Mouse (Mus musculus): ENCODE data around the gene Foxo1. TPM values are rescaled to one million over a fixed set of nuclear protein-coding genes. Genes with fewer than 3 reads are reported as not detected.
A peak's percentile ranks its signal among the peaks of the same experiment; 100 is the strongest.

Gene Foxo1
- total RNA-seq, 2 experiments from 2014 or later: 10.1 to 32.8 TPM

DNA sequence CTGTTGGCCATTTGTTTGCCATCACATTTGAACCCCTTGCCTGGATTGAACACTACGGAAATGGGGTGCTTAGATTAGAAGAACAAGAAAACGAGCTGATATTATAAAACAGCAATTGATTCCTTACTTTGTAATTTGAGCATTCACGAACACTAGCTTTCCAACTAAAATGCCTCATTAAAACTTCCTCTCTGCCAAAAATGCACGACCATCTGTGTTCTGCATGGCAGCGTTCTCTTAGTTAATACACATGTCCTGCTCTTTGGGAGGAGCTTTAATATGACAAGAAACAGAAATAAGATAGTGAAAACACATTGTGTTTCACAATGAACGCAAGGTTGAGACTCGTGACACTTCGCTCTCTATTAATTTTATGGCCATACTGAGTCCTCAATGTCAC lies 3.8 kb upstream of the Foxo1 start:
- no peak for DNase-seq
- intact Hi-C loops (cut with DNase I; ENCODE audit: low total_unique reads): loop anchor here (5.0 kb wide), 1 partner anchor 493 kb away; no protein-coding TSS in a partner anchor

- intact Hi-C loops (cut with DNase I; ENCODE audit: low total_unique reads): no loop called here
- DNase-seq: peak; percentile 32
Observed at GRCm38 (mm10) chr3:52266606-52267160, 1.5 kb upstream of the Foxo1 start.

DNA sequence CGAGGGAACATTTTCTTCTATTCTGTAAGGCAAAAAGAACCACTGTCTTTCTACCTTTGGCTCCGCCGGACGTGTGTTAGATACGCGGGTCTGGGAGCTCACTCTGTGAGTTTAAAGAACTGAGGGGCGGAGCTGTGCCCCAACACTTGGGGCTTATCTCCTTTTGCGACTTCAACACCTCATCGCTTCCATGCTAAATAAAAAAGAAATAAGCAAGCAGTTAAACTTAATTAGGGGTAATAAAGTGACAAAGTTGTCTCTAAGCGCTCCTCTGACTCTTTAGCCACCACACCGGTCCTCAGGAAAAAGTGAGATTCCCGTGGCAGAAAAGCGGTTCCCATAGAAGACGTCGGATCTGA lies 864 bp upstream of the Foxo1 start:
- no peak for DNase-seq
- intact Hi-C loops (cut with DNase I; ENCODE audit: low total_unique reads): no loop called here

DNA sequence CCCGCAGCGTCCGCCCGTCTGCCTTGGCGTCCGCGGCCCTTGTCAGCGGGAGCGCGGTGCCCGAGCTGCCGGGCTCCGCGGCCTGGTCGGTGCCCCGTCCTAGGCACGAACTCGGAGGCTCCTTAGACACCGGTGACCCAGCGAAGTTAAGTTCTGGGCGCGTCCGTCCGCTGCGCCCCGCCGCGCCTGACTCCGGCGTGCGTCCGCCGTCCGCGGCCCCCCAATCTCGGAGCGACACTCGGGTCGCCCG lies 276 bp downstream of the Foxo1 start:
- no peak for DNase-seq
- intact Hi-C loops (cut with DNase I; ENCODE audit: low total_unique reads): no loop called here

DNA sequence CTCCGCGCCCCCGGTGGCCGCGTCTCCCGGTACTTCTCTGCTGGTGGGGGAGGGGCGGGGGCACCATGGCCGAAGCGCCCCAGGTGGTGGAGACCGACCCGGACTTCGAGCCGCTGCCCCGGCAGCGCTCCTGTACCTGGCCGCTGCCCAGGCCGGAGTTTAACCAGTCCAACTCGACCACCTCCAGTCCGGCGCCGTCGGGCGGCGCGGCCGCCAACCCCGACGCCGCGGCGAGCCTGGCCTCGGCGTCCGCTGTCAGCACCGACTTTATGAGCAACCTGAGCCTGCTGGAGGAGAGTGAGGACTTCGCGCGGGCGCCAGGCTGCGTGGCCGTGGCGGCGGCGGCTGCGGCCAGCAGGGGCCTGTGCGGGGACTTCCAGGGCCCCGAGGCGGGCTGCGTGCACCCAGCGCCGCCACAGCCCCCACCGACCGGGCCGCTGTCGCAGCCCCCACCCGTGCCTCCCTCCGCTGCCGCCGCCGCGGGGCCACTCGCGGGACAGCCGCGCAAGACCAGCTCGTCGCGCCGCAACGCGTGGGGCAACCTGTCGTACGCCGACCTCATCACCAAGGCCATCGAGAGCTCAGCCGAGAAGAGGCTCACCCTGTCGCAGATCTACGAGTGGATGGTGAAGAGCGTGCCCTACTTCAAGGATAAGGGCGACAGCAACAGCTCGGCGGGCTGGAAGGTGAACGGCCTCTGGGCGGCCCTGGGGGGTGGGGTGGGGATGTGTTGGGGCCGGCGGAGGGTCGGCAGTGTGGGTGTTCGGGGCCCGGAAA lies 789 bp downstream of the Foxo1 start:
- peak; percentile 57 for DNase-seq
- intact Hi-C loops (cut with DNase I; ENCODE audit: low total_unique reads): no loop called here

DNA sequence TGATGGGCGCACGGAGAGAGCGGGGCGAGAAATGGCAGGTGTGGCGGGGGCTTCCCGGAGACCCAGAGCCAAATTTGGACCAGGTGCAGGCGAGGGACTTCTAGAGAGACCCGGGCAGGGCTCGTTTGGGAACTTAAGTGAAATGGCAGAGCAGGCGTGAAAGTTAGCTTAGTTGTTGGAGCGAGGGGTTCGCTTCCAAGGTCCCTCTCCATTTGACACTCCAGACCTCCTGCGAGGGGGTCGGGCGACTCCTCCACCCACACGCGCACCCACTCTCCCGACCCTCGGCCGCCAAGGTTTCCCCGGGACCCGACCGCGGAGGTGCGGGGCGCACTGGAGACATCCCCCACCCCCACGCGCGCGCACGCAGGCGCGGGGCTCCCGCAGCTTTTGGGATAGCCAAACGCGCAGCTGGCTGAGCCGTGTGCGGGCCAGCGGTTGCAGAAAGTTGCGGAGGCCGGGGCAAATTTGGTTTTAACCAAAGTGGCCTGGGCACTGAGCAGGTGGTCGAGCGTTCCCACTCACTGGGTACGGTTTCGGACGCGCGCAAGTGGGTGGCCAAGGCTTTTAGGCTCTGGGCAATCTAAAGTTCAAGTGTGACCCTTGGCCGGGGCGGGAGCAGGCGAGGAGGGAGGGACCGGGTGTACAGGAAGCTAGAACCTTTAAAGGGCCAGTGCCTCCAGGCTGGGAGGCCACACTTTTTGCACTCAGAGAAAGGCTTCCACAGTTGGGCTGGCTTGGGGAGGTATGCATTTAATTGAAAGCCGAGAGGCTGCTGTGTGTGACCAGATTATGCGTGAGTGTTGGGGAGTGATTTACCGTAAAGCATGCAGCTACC lies 1.6 kb downstream of the Foxo1 start:
- intact Hi-C loops (cut with DNase I; ENCODE audit: low total_unique reads): loop anchor here (10.0 kb wide), 1 partner anchor 65 kb away; no protein-coding TSS in a partner anchor
- peak; percentile 76 for DNase-seq

- intact Hi-C loops (cut with DNase I; ENCODE audit: low total_unique reads): loop anchor here (10.0 kb wide), 1 partner anchor 64 kb away; no protein-coding TSS in a partner anchor
- DNase-seq: no peak
Observed at GRCm38 (mm10) chr3:52270511-52270910, 2.4 kb downstream of the Foxo1 start.

GRCm38 (mm10) chr3:52271376-52271775 lies 3.2 kb downstream of the Foxo1 start:
- intact Hi-C loops (cut with DNase I; ENCODE audit: low total_unique reads): loop anchor here (10.0 kb wide), 1 partner anchor 63 kb away; no protein-coding TSS in a partner anchor
- no peak for DNase-seq

- intact Hi-C loops (cut with DNase I; ENCODE audit: low total_unique reads): loop anchor here (10.0 kb wide), 1 partner anchor 62 kb away; no protein-coding TSS in a partner anchor
- no peak for DNase-seq
Observed at GRCm38 (mm10) chr3:52272376-52272865, 4.3 kb downstream of the Foxo1 start.

GRCm38 (mm10) chr3:52274475-52274874 lies 6.3 kb downstream of the Foxo1 start:
- DNase-seq: no peak
- intact Hi-C loops (cut with DNase I; ENCODE audit: low total_unique reads): loop anchor here (10.0 kb wide), 1 partner anchor 60 kb away; no protein-coding TSS in a partner anchor

- intact Hi-C loops (cut with DNase I; ENCODE audit: low total_unique reads): loop anchor here (10.0 kb wide), 1 partner anchor 60 kb away; no protein-coding TSS in a partner anchor
- DNase-seq: no peak
Observed at GRCm38 (mm10) chr3:52275037-52275555, 7.0 kb downstream of the Foxo1 start.

DNA sequence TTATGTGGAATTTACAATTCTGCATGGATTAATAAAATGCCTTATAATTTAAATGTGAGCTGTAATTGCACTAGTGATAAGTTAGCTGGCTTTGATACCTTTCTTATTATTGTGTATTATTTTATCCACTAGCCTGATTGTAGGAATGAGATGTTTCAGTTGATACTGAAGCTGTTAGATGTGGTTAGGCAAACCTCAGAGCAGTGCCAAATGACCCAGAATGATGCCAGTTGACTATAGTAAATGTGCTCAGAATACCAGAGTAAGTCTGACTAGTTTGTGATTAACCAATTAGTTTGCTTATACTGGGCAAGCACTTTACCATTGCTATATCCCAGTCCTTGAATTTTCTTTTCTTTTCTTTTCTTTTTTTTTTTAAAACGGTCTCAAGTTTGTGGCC lies 12.5 kb downstream of the Foxo1 start:
- no peak for DNase-seq
- intact Hi-C loops (cut with DNase I; ENCODE audit: low total_unique reads): no loop called here

DNA sequence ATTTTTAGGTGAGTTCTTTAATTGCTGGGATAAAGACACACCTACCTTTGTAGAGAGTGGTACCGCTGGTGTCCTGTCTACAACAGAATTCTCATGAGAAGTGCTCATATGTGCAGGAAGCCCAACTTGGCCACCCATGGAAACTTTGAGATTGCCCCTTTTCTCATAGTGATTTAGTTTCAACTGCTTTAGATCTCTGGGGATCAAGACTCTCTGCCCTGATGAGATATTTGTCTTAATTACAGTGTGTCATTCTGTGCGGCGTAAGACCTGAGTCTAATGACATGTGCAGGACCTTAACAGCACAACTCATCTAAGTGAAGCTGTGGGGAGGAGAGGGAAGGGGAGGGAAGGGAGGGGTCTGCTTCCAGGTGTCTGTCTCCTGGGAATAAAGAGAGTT lies 13.7 kb downstream of the Foxo1 start:
- intact Hi-C loops (cut with DNase I; ENCODE audit: low total_unique reads): no loop called here
- no peak for DNase-seq

- intact Hi-C loops (cut with DNase I; ENCODE audit: low total_unique reads): no loop called here
- no peak for DNase-seq
Observed at GRCm38 (mm10) chr3:52282369-52282768, 14.2 kb downstream of the Foxo1 start.

DNA sequence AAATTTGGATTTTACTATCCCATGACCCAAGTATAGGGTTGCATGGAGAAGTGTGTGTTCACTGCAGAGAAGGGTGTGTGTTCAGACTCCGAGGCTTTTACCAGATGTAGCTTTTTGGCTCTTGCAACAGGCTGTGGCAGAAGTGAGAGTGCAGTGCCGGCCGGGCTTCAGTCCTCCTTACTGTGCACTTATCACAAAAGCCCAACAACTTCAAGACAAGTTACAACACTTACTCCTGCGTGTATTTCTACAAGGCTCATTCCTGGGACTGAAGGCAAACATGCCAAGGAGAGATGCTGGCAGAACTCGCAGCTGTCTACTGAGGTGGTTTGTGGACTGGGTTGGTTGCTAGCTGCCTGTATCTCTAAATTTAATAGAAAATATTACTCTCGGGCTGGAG lies 15.4 kb downstream of the Foxo1 start:
- intact Hi-C loops (cut with DNase I; ENCODE audit: low total_unique reads): no loop called here

DNA sequence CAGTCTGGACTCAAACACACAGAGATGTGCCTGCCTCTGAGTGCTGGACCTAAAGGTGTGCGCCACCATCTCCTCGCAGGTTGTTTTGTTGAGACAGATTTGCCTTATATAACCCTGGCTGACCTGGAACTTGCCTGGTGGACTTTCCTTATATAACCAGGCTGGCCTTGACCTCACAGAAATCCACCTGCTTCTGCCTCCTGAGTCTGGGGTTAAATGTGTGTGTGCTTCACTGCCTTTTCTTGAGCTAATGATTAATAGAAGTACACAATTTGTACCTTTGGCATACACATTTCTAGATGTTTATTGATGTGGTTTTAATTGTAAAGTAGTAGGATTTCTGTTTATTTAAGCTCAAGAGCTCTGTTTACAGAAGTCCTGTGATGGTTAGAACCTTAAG lies 22.7 kb downstream of the Foxo1 start:
- no peak for DNase-seq
- intact Hi-C loops (cut with DNase I; ENCODE audit: low total_unique reads): no loop called here

More for the DNA sequence above, 15.4 kb downstream of the Foxo1 start:
- DNase-seq: peak; percentile 24

DNA sequence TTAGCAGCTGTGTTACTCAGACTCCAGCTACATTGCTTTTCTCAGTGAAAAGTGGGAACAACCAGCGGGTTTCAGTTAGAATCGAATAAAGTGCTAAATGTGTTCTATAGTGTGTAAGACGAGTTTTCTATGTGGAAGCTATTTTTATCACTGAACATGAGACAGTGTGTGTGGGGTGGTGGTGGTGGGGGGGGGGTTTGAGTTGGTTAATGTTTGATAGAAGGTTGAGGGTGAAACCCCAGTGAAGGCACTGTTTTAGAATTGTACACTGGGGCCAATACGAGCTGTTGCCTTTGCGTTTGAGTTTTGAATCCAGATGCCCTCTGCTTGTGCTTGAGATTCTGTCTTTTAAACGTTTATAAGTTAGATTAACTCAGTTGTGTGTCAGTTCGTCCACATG lies 24.4 kb downstream of the Foxo1 start:
- intact Hi-C loops (cut with DNase I; ENCODE audit: low total_unique reads): no loop called here
- DNase-seq: no peak

- no peak for DNase-seq
- intact Hi-C loops (cut with DNase I; ENCODE audit: low total_unique reads): no loop called here
Observed at GRCm38 (mm10) chr3:52293946-52294345, 25.8 kb downstream of the Foxo1 start.

- intact Hi-C loops (cut with DNase I; ENCODE audit: low total_unique reads): no loop called here
Observed at GRCm38 (mm10) chr3:52295688-52296087, 27.6 kb downstream of the Foxo1 start.

DNA sequence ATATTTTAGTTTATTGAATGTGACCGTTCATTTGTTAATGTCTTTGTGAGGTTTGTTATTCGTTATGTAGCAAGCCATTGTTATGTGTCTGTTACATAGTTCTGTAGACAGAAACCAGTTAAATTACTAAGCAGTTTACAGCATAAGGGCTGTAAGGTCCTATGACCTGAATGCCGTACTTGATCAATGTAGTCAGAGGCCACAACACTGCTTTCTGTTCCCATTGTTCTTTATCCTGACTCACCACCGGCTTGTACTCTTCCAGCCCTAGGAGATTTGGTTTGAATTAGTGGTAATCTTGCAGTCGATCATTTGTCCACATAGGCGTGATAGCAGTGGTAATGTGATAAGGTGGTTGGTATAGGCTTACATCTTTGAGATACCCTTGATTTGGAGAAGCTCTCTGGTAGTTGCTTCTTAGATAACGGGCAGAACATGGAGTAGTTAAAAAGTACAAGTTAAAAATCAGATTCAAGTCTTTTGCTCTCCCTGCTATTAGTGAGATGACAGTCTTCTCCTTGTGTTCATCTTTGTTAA lies 28.2 kb downstream of the Foxo1 start:
- intact Hi-C loops (cut with DNase I; ENCODE audit: low total_unique reads): no loop called here
- no peak for DNase-seq

More at GRCm38 (mm10) chr3:52295688-52296087, 27.6 kb downstream of the Foxo1 start:
- DNase-seq: no peak
